Mouse (Mus musculus): ENCODE data around the gene Fubp1. TPM values are rescaled to one million over a fixed set of nuclear protein-coding genes. Genes with fewer than 3 reads are reported as not detected.

The Fubp1 gene
- 100 to 1,000 TPM; 254 to 265 TPM for total RNA-seq (2023)

DNA sequence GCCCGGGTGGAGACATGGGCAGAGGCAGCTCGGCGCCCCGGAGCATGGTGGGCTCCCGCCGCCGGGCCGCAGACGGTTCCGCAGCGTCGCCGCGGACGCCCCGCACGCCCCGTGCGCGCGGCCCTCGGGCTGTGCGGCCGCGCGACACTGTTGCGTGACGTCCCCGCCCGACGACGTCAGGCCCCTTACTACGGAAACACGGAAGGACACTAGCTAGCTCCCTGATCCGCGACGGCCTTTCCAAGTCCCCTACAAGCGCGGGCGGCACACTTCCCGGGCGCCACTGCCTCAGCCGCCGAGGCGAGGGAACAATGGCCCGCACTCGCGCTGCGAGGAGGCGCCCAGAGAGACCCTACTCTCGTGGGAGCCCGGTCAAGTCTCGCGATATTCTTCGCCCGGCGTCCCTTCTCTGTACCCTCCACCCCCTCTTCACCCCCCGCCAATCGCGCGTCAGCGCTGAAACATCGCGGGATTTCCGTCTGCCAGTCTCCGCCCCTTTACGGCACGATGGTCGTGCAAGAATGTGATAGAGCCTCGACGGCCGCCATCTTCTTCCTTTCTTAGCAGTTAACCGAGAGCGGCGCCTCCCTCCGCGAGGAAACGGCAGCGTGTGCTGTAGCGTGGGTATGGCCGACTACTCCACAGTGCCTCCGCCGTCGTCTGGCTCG is at the start of gene Fubp1, which contains the start of gene Dnajb4:
Gene Fubp1 (plus strand): TSS at position 456 of the 668 bp plus-strand sequence.
Gene Dnajb4 (minus strand): TSS at position 336 of the 668 bp plus-strand sequence.

DNA sequence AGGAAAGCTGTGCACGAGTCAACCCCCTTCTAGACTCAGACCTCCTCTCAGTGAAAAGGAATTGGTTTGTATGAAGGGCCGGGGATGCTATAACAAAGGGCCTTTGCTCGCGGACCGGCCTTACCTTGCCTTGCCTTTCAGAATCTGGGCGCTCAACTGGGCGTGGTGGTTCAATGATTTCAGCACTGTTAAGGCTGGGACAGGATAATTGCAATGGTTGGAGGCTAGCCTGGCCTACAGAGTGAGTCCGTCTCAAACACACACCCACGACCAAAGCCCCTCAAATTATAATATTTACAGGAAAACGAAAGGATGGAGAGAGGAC is 44.2 kb upstream of the Fubp1 start, which contains the start of gene Gipc2:
Gene Gipc2 (minus strand): TSS at position 132 of the 325 bp plus-strand sequence.

GRCm38 (mm10) chr3:152266036-152266421 is 55.8 kb downstream of the Fubp1 start, which contains the start of gene Nexn:
Gene Nexn (minus strand): TSS chr3:152266350.

Other genes with a start within 250 kb of the Fubp1 start
- gene Gipc2, start 44.2 kb upstream of the Fubp1 start, total RNA-seq (2023) = not detected
- 10 to 100 TPM; 26.9 to 32.1 TPM for gene Dnajb4, start 120 bp upstream of the Fubp1 start, total RNA-seq (2023)
- gene Nexn, start 55.9 kb downstream of the Fubp1 start, total RNA-seq (2023) = not detected
- gene Miga1, start 130.0 kb downstream of the Fubp1 start, total RNA-seq (2023) = 10 to 100 TPM; 26.3 to 31.6 TPM
- 10 to 100 TPM; 55.0 to 57.4 TPM for gene Usp33, start 136.1 kb downstream of the Fubp1 start, total RNA-seq (2023)
- gene Zzz3, start 185.1 kb downstream of the Fubp1 start, total RNA-seq (2023) = 10 to 100 TPM; 77.1 to 83.0 TPM

Measured in T-cell, adult 66 days (primary cell).